Mouse (Mus musculus) naive thymus-derived CD4-positive, alpha-beta T cell, adult 2 months (primary cell): ENCODE measurements around the gene Pou5f1.
A peak's percentile ranks its signal among the peaks of the same experiment; 100 is the strongest.

Source experiments
- DNase-seq: peaks from one replicate; pipeline ENCODE4 v3.0.0-alpha.2; 2011; ENCODE audit warnings: low read depth

Pou5f1 gene

DNA sequence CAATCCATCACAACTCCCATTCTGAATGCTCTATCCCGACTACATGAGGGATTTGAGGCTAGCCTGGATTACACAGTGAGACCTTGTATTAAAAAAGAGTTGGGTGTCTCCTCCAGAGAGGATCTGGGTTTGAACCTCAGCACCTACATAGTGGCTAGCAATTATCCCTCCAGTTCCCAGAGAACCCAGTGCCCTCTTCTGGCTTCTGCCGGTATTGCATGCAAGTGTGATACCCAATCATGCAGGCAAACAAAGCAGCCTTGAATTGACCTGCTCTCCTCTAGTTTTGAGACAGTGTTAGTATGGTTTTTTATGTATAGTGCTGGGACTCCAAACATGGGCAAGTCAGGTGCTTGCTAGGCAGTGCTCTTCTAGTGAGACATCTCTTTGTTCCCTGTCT lies 8.1 kb downstream of the Pou5f1 start:
- DNase-seq: peak; percentile 84

DNA sequence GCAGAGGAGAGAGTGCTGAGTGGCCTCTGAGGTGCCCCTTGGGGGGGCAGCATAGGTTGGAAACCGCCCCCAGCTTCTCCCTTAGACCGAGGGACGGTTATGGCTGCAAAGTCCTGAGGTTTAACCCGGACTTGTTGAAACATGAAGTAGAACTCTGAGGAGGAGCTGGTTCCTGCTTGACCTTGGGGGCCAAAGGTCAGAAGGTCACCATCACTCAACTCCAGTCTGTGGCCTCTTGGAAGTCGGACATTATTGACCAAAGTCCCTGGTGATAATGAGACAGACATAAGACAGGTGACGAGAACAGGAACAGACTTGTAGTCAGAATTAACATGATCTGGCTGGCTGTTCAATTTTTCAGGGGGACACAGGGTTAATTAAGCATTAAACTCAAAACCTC lies 8.9 kb downstream of the Pou5f1 start:
- no peak for DNase-seq

DNA sequence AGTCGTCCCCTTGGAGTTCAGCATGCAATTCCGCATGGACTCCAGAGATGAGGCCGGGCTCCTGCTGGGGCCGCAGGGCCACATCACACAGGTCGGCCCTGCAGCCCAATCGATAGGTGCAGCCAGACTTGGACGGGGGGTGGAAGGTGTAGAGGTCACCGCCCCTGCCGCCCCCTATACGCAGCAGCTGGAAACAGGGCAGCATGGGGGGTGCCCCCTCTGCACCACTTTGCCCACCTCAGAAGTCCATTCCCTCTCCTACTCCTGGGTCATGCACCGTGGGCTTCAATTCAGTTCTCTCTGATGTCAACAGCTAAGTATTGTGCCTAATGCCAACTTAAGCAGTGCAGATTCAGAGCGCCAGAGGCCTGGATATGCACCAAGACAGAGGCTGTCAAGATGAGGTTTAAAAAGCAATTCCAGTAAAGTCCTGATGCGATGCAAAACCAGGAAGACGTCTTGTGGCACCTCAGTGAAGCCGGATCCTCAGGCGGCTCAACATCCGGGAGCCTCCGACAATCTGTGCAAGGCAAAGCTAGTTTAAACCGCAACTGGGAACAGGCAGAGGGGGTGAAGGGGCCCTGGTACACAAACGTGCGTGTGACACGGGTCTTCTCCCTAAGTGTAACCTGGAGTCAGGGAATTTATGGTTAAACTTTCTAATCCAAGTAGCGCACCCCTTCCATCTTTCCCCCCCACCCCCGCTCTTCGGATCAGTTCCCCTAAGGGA lies 10.3 kb downstream of the Pou5f1 start:
- peak; percentile 64 for DNase-seq

DNA sequence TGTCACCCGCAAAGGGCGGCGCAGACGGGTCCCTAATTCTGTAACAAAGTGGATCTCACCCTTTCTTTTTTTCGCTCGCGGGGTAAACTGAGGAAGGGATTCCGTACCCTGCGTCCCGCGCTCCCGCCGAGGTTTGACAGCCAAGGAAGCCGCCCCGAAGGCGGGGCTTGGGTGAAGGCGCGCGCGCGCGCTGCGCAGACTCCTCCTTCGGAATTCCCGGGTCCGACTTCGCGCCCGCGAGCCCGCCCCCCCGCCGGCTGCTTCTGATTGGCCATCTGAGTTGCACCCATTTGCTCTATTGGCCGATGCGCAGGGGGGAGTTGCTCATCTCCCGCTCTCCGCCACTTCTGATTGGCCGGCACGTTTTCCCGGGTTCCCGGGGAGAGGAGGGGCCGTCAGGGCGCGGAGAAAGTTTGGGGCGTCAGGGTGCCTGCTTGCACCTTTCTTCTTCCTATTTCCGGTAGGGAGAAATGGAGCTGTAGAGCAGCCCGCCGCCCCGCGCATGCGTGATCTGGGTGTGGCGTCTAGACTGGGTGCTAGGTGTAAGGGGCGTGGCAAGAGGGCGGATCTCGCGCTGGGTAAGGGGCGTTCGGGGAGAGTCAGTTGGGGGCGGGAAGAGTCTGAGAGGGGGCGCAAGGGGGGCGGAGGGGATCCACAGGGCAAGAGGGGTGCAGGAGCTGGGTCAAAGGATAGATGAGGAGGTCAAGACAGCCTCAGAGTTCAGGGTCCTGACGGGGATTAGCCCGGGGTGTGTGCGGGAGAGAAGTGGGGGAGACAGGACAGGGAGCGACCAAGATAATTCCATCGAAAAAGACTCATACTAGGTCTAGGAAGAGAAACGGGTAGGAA lies 11.1 kb downstream of the Pou5f1 start, which contains the start of the genes Tcf19 and Cchcr1:
TSS of gene Tcf19 (minus strand) at position 173 of the 849 bp plus-strand sequence.
TSS of gene Cchcr1 (plus strand) at position 449 of the 849 bp plus-strand sequence.
- peak; percentile 94 for DNase-seq

DNA sequence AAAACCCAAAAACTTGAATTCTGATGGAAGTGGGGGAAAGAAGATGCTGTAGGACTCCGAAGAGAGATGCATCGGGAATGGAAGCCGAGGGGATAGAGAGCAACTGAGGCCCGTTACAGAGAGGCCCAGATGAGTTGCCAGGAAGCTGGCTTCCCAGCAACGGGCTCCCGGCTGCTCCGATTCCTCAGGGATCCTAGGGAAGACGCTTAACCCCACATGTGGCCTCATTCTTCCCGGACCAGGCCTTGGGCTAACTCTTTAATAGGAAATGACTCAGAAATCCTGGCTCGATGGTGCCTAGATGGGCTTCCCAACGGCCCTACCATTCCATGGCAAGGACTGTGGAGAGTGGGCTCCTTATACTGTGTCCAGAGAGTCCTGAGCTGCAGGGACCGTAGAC lies 11.7 kb downstream of the Pou5f1 start:
- no peak for DNase-seq

DNA sequence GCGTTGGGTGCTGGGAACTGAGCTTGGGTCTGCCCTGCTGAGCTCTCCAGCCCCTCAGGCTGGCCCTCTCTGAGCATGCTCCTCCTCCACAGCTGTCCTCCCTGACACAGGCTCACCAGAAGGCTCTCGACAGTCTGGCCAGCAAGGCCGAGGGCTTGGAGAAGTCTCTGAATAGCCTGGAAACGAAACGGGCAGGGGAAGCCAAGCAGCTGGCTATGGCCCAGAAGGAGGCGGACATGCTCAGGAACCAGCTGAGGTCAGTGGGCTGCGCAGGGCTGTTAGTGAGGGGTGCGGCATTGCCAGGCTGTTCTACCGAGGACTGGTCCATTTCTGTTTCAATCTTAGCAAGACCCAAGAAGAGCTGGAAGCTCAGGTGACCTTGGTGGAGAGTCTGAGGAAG lies 18.5 kb downstream of the Pou5f1 start:
- no peak for DNase-seq

DNA sequence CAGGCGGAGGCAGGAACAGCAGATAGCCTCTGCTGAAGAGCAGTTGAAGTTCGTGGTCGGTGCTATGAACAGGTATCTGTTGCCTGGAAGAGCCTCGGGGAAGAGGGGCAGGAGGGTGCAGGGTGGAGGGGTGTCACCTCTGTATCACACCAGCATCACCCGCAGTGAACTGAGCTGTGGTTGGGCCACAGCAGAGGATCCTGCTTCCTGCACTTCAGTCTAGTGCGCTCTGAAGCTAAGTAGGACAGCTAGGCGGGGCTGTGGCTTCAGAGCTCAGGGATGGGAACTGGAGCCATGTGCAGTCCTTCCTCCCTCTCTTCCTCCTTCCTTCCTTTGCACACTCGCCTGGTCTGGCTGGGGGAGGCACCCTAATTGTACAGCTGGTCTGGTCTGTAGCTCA lies 20.8 kb downstream of the Pou5f1 start:
- no peak for DNase-seq

DNA sequence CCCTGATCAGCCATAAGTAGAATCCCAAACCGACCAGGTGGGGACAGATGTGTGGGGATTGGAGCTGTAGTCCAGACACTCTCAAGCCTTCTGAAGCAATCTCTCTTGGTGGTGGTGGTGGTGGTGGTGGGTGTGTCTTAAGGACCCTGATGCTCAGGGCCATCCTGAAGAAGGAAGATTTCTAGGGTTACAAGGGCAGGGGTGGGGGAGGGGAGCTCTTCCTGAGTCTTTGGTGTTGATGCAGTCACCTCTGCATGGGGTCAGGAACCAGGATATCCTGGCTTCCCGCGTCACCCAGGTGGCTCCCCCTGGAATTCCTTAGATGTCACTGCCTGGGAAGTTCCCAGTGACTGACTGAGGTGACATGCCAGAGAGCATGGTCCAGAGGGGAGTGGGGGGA lies 26.5 kb downstream of the Pou5f1 start:
- DNase-seq: no peak

DNA sequence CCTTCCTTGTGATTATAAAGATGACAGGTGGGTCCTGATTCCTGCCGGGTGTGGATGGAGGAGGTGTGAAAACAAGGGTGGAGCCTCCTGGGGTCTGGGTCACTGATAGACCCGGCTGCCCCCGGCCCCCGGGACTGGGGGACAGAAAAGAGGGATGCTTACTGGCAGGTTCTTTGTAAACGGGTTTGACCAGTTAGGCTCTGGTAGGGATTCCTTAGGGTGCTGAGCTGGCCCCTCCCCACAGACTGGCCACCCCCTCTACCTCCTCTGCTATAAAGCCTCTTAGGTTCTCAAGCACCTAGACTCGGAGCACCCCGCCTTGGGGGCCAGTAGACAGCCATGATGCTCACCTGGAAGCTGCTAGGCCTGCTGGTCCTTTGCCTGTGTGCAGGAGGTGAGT lies 27.1 kb downstream of the Pou5f1 start, which contains the start of gene Psors1c2:
TSS of gene Psors1c2 (plus strand) at position 301 of the 400 bp plus-strand sequence.
- no peak for DNase-seq

DNA sequence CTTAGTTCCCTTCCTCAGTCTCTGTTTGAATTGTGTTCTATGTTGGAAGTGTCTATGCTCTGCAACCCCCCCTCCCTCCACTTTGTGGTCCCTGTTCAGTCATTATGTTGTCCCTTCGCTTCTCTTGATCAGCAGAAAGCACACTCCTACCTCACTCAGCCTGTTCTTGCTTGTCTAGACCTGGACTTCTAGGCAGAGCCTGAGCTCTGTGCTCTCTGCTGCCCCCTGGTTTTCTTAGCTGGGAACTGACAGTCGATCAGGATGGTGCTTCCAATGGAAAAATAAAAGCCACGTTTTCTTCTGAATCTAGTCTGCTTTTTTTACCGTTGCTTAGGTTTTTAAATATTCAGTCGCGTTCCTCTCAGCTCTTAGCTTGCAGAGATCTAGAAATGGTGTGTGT lies 28.5 kb downstream of the Pou5f1 start:
- DNase-seq: peak; percentile 85

DNA sequence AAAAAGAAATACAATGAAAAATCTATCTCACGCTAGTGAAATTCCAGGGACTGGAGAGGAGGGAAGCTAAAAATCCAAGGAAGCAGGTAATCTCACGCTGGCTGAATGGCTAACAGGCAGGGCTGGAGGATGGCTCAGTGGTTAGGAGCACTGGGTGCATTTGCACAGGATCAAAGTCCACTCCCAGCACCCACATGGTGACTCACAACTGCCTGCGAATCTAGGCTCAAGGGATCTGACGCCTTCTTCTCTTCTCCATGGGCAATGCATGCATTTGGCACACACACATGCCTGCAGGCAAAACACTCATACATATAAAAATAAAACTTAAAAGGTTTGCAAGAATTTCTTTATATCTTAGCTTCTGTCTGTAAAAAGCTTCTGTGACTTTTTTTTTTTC lies 31.6 kb downstream of the Pou5f1 start:
- no peak for DNase-seq

DNA sequence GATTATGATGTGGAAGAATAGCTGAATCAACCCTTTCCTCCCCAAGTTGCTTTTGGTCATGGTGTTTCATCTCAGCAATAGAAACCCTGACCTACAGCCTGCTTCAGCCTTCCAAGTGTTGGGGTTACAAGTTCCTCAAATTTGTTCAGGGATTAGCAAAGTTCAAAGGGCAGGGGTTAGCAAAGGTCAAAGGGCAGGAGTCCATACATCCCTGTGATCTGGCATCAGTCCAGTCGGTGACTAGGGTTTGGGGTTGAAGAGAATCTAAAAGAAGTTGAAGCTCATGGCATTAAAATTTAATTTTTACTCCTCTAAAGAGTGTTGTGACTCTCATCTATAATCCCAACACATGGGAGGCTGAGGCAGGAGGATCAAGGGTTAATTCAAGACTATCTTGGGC lies 32.7 kb downstream of the Pou5f1 start:
- DNase-seq: no peak

DNA sequence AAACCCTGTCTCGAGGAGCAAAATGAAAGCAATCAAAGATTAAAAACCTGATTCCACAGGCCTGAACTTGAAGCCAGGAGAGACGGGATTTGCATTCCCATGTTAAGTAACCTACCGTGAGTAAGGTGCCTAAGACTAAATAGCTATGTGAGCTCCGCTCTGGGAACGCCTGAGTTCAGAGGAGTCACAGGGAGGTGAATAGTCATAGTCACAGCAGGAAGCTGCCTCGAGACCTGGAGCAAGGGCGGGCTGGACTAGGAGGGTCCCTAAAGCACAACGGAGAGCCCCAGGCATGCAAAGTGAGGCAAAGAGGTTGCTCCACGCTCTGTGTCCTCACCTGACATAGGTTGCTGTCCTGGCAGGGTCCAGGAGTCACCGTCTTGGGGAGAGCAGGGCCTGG lies 33.7 kb downstream of the Pou5f1 start:
- no peak for DNase-seq

DNA sequence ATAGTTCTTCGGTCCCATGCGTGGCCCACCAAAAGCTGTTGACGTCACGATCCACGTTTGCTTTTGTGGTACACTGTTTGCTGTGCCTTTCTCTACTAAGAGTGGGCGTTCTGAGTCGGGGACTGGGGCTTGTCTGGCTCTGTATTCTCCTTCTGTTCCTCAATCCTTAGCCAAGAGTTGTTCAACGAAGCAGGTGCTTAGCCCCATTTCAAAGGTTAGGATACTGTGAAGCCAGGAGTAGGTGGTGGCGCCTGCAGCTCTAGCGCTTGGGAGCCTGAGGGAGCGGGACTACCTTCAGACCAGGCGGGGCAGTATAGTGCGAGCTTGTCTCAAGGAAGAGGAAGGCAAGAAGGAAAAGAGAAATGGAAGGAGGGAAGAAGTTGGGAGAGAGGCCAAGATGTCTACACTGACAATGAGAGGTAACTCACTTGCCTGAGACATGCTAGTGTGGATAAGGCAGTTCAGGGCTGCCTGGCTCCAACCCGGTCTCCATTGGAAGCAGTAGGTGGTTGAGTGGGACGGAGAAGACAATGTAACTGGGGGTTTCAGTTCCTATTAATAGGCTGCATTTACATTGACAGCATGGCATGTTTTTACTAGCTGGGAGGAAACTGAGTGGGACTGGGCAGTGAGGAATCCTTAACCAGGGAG lies 37.1 kb downstream of the Pou5f1 start:
- DNase-seq: no peak

DNA sequence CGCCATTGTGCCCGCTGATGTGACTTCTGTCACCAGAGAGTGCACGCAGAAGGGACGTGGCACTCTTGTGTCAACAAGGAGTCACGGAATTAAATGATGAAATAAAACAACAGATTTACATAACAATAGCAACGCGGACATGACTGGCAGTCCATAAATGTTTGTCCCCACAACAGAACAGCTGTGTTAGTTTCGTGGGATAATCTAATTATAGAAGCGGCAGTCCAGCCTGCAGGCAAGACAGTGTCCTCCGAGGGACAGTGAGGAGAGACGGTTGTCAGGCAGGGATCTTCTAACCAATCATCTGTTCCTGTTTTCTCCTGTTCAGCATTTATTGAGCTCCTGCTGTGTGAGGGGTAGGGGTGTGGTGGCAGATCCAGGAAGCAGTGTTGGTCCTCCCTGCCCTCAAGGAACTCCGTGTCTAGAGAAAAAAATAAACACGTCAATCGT lies 37.6 kb downstream of the Pou5f1 start:
- no peak for DNase-seq

DNA sequence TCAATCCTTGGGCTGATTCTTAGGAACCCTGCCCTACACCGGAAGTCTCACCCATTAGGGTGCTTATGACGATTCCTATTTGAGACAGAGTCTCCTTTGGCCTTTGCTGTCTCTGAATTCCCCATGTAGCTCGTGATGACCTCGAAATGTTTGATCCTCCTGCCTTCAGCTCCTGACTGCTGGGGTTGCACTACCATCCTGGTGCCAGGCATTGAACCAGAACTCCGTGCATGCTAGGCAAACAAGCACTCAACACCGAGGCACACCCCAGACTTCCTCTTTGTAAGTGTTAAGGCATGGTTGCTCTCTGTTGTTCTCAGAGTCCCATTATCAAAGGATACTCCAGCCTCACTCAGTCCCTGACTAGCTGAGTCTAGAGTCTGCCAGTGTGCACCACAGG lies 38.2 kb downstream of the Pou5f1 start:
- DNase-seq: no peak

DNA sequence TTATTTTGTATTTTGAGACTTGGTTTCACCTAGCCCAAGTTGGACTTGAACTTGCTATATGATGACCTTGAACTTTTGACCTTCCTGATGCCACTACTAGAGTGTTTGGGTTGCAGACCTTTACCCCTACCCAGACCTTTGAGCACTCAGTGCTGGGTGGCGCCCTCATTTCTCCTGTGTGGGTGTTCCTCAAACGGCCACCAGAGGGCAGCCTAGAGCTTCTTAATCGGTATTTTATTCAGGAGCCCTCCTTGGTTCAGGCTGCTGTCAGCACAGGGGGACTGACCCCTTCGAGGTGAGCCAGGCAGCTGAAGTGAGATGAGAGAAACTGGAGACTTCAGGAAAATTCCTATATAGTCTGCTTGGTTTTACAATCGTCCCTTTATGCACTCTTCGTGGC lies 38.9 kb downstream of the Pou5f1 start:
- DNase-seq: peak; percentile 67

DNA sequence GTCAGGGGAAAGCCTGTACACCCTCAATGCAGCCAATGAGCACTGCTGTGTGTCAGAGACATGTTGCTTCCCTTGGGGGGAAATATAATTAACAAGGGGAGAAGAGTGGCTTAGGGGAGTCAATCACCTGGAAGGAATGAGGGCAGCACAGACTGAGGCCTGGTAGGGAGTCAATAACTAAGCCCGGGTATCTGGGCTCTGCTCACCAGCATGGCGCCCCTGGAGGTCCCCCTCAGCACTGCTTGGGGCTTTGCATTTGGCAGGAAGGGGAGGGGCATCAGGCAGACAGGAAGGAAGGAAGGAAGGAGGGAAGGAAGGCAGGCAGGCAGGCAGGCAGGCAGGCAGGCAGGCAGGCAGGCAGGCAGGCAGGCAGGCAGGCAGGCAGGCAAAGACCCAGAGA lies 41.6 kb downstream of the Pou5f1 start:
- DNase-seq: no peak

DNA sequence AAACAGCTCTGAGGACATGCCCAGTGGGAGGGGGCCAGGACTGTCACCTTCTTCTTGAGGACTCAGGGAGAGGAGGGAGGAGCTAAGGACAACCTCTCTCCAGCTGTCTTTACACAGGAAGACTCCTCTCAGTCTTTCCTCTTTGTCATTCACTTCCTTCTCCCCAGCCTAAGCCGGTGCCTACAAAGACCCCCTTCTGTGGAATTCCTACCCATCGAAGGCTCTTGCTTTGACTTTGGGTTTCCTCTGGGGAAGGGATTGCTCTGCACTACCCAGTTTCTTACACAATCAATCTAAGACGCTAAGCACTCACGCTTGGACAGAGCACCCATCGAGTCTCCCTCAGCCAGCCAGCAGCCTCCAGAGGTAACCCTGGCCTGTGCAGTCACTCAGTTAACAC lies 42.8 kb downstream of the Pou5f1 start:
- DNase-seq: no peak

DNA sequence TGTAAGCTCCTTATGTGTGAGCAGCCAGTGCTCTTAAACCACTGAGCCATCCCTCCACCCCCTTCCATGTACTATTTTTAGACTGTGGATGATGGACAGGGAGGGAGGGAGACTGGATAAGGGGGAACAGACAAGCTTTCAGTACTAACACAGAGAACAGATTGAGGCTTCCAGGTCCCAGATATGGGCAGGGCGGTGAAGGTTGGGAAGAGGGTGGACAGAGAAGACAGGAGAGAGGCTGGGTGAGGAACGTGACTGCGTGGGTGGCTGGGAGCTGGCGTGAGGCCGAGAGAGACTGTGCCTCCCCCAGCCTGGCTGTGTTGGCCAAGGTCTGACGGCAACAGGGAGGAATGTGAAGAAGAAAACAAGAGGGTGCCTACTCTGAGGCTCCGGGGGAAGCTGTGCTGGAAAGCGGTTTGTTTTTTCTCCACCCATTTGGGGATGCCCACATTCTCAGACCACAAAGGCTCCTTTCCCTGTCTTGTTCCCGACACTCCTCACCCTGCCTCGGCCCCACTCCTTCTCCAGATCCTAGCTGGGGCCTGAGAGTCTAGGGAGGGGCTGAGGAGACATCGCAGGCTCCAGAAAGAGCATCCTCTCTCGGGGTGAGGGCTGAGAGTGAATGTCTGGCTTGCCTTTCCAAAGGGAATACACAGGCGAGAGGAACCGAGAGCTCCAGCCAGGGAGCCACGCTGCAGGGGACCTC lies 43.8 kb downstream of the Pou5f1 start:
- no peak for DNase-seq

DNA sequence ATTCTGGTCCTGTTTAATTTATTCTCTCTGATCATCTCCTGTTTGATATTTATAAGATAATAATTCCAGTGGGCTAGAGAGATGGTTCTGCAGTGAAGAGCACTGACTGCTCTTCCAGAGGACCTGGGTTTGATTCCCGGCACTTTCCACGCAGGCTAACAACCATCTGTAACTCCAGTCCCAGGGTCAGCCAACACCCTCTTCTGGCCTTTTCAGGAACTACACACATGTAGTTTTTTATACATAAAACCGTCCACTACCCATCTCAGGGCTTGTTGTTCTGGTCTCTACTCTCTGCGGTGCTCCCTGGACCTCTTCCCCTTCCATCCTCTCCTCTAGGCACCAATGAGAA lies 44.3 kb downstream of the Pou5f1 start:
- no peak for DNase-seq

DNA sequence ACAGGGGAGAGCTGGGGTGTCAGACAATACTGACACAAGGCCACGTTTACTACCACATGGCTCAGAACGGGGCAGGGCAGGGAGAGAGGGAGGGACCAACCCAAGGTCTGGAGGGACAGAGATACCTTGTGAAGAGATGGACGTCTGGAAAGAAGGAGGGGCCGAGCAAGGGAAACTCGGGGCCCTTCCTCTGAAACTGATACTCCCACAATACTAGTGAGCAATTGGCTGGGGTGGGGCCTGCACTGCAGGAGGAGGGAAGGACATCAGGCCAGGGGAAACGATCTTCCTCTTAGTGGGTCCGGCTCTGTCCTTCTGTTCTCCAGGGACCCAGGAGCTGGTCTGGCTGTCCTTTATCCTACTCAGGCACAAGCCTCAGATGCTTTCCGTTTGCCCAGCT lies 45.1 kb downstream of the Pou5f1 start:
- no peak for DNase-seq
